Mouse (Mus musculus): ENCODE data around the gene Plin2. TPM values are rescaled to one million over a fixed set of nuclear protein-coding genes. Genes with fewer than 3 reads are reported as not detected.
"Not testable (repeated sequence)": the region's sequence is repeated elsewhere in the genome, so short reads cannot be mapped to it uniquely, and the experiment has no call there.

Gene Plin2
- polyA plus RNA-seq, 1 experiment from 2014 or later, result 220 TPM

- Histone ChIP-seq H3K9ac (replicated peaks; ENCODE audit: low read depth) (no peak overlapping the region), H3K4me2 (replicated peaks; ENCODE audit: low read depth, low read length) (no peak overlapping the region), H3K4me3 (ENCODE audit: low read depth, low read length) (no peak overlapping the region), H3K27ac (ENCODE audit: low read length) (no peak overlapping the region), H3K4me1 (ENCODE audit: insufficient read depth, low read depth, low read length) (no peaks in the 10 kb centered on the region), H3K27me3 (replicated peaks; ENCODE audit: insufficient read depth, low read length) (no peaks in the 10 kb centered on the region), H3K36me3 (ENCODE audit: insufficient read depth, low read length) (no peaks in the 10 kb centered on the region), H3K9me3 (ENCODE audit: low read length) (no peaks in the 10 kb centered on the region)
- TF ChIP-seq CTCF (IDR thresholded peaks at IDR 0.05), result no peak
- TF ChIP-seq EP300 (IDR thresholded peaks at IDR 0.05), result no peak
- WGBS, result 59% methylated on average over 5 of the region's 5 CpGs
- ATAC-seq (peak; percentile 28), DNase-seq (ENCODE audit: low spot score) (peak; percentile 66)
Measured at GRCm38 (mm10) chr4:86625463-86625862, 44.4 kb downstream of the Plin2 start.

- H3K4me2 ChIP-seq (replicated peaks; ENCODE audit: low read depth, low read length); DNase-seq (ENCODE audit: low spot score); ATAC-seq; H3K4me3 ChIP-seq (ENCODE audit: low read depth, low read length); H3K27ac ChIP-seq (ENCODE audit: low read length); H3K36me3 ChIP-seq (ENCODE audit: insufficient read depth, low read length); H3K9ac ChIP-seq (replicated peaks; ENCODE audit: low read depth); H3K9me3 ChIP-seq (ENCODE audit: low read length); H3K4me1 ChIP-seq (ENCODE audit: insufficient read depth, low read depth, low read length); H3K27me3 ChIP-seq (replicated peaks; ENCODE audit: insufficient read depth, low read length): not testable (repeated sequence)
- WGBS, result 84% methylated on average over 1 of the region's 1 CpGs
Measured at GRCm38 (mm10) chr4:86622532-86622931, 47.3 kb downstream of the Plin2 start.

- TF ChIP-seq CTCF (IDR thresholded peaks at IDR 0.05) (no peak), EP300 (IDR thresholded peaks at IDR 0.05) (no peak)
- H3K36me3 ChIP-seq (ENCODE audit: insufficient read depth, low read length), result no peaks in the 10 kb centered on the region
- ATAC-seq (no peak), DNase-seq (ENCODE audit: low spot score) (peak; percentile 13)
- H3K4me2 ChIP-seq (replicated peaks; ENCODE audit: low read depth, low read length), result no peak overlapping the region
- no peak overlapping the region for H3K9ac ChIP-seq (replicated peaks; ENCODE audit: low read depth)
- H3K4me1 ChIP-seq (ENCODE audit: insufficient read depth, low read depth, low read length), result no peaks in the 10 kb centered on the region
- no peak overlapping the region for H3K4me3 ChIP-seq (ENCODE audit: low read depth, low read length)
- H3K27ac ChIP-seq (ENCODE audit: low read length), result no peak overlapping the region
- H3K27me3 ChIP-seq (replicated peaks; ENCODE audit: insufficient read depth, low read length), result no peaks in the 10 kb centered on the region
- H3K9me3 ChIP-seq (ENCODE audit: low read length), result no peaks in the 10 kb centered on the region
- 37% methylated on average over 3 of the region's 3 CpGs for WGBS
Measured at GRCm38 (mm10) chr4:86622116-86622515, 47.7 kb downstream of the Plin2 start.

- H3K27ac ChIP-seq (ENCODE audit: low read length), result no peak overlapping the region
- no peak for ATAC-seq
- WGBS, result 51% methylated on average over 2 of the region's 2 CpGs
- no peaks in the 10 kb centered on the region for H3K27me3 ChIP-seq (replicated peaks; ENCODE audit: insufficient read depth, low read length)
- H3K9ac ChIP-seq (replicated peaks; ENCODE audit: low read depth), result no peak overlapping the region
- no peak overlapping the region for H3K4me2 ChIP-seq (replicated peaks; ENCODE audit: low read depth, low read length)
- H3K36me3 ChIP-seq (ENCODE audit: insufficient read depth, low read length), result no peaks in the 10 kb centered on the region
- DNase-seq (ENCODE audit: low spot score), result no peak
- H3K4me3 ChIP-seq (ENCODE audit: low read depth, low read length), result no peak overlapping the region
- H3K9me3 ChIP-seq (ENCODE audit: low read length), result no peaks in the 10 kb centered on the region
- TF ChIP-seq EP300 (IDR thresholded peaks at IDR 0.05) (no peak), CTCF (IDR thresholded peaks at IDR 0.05) (no peak)
- no peaks in the 10 kb centered on the region for H3K4me1 ChIP-seq (ENCODE audit: insufficient read depth, low read depth, low read length)
Measured at GRCm38 (mm10) chr4:86620506-86620905, 49.4 kb downstream of the Plin2 start.

- Histone ChIP-seq H3K4me1 (ENCODE audit: insufficient read depth, low read depth, low read length) (no peaks in the 10 kb centered on the region), H3K9me3 (ENCODE audit: low read length) (no peaks in the 10 kb centered on the region), H3K4me2 (replicated peaks; ENCODE audit: low read depth, low read length) (peak overlapping the region; percentile 44), H3K27me3 (replicated peaks; ENCODE audit: insufficient read depth, low read length) (no peaks in the 10 kb centered on the region), H3K4me3 (ENCODE audit: low read depth, low read length) (peak overlapping the region; percentile 79), H3K9ac (replicated peaks; ENCODE audit: low read depth) (peak overlapping the region; percentile 52; the same call in 1 of the 2 replicates), H3K36me3 (ENCODE audit: insufficient read depth, low read length) (no peaks in the 10 kb centered on the region), H3K27ac (ENCODE audit: low read length) (peak overlapping the region; percentile 84)
- peak; percentile 14; the same call in 1 of the 2 replicates for ATAC-seq
- 25% methylated on average over 8 of the region's 8 CpGs for WGBS
- TF ChIP-seq CTCF (IDR thresholded peaks at IDR 0.05) (no peak), EP300 (IDR thresholded peaks at IDR 0.05) (no peak; the same call in 1 of the 2 replicates)
- no peak for DNase-seq (ENCODE audit: low spot score)
Measured at GRCm38 (mm10) chr4:86612289-86612620, 57.6 kb downstream of the Plin2 start.

GRCm38 (mm10) chr4:86611524-86612288 is 58.2 kb downstream of the Plin2 start, which contains the start of gene Haus6:
Haus6 (minus strand) TSS chr4:86612055.
- Histone ChIP-seq H3K27me3 (replicated peaks; ENCODE audit: insufficient read depth, low read length) (no peaks in the 10 kb centered on the region), H3K4me2 (replicated peaks; ENCODE audit: low read depth, low read length) (peak within 1 kb of the TSS; percentile 96), H3K4me3 (ENCODE audit: low read depth, low read length) (peak within 1 kb of the TSS; percentile 79), H3K9me3 (ENCODE audit: low read length) (no peaks in the 10 kb centered on the region), H3K9ac (replicated peaks; ENCODE audit: low read depth) (peak within 1 kb of the TSS; percentile 62), H3K36me3 (ENCODE audit: insufficient read depth, low read length) (no peaks in the 10 kb centered on the region), H3K27ac (ENCODE audit: low read length) (peak within 1 kb of the TSS; percentile 84), H3K4me1 (ENCODE audit: insufficient read depth, low read depth, low read length) (no peaks in the 10 kb centered on the region)
- ATAC-seq, result peak; percentile 100
- DNase-seq (ENCODE audit: low spot score), result peak; percentile 100
- TF ChIP-seq CTCF (IDR thresholded peaks at IDR 0.05), result no peak
- peak; percentile 86 for TF ChIP-seq EP300 (IDR thresholded peaks at IDR 0.05)
- WGBS, result under 1% methylated on average over 59 of the region's 59 CpGs

Other genes with a start within 250 kb of the Plin2 start
- gene Saxo1, start 111.7 kb downstream of the Plin2 start, polyA plus RNA-seq (2015; fragmentation: Nextera tagmentation; extraction: Ambion mirVana), result 0.06 TPM in 1 of 2 replicates, not detected in the other
- gene Rraga, start 94.4 kb downstream of the Plin2 start, polyA plus RNA-seq (2015; fragmentation: Nextera tagmentation; extraction: Ambion mirVana), result 57.3 and 60.0 TPM in 2 replicates
- 4.7 and 5.3 TPM in 2 replicates for gene Haus6, start 58.0 kb downstream of the Plin2 start, polyA plus RNA-seq (2015; fragmentation: Nextera tagmentation; extraction: Ambion mirVana)
- gene Dennd4c, start 78.5 kb upstream of the Plin2 start, polyA plus RNA-seq (2015; fragmentation: Nextera tagmentation; extraction: Ambion mirVana), result 3.6 and 5.3 TPM in 2 replicates
- gene Rps6, start 187.4 kb upstream of the Plin2 start, polyA plus RNA-seq (2015; fragmentation: Nextera tagmentation; extraction: Ambion mirVana), result 491 and 498 TPM in 2 replicates
- gene Acer2, start 204.3 kb upstream of the Plin2 start, polyA plus RNA-seq (2015; fragmentation: Nextera tagmentation; extraction: Ambion mirVana), result 53.8 and 92.9 TPM in 2 replicates